Mouse (Mus musculus): ENCODE data around the gene Mier1. TPM values are rescaled to one million over a fixed set of nuclear protein-coding genes. Genes with fewer than 3 reads are reported as not detected.
A peak's percentile ranks its signal among the peaks of the same experiment; 100 is the strongest.

The Mier1 gene
- polyA plus RNA-seq (2016; fragmentation: Nextera tagmentation; extraction: Ambion mirVana), result 52.7 and 60.8 TPM in 2 replicates

DNA sequence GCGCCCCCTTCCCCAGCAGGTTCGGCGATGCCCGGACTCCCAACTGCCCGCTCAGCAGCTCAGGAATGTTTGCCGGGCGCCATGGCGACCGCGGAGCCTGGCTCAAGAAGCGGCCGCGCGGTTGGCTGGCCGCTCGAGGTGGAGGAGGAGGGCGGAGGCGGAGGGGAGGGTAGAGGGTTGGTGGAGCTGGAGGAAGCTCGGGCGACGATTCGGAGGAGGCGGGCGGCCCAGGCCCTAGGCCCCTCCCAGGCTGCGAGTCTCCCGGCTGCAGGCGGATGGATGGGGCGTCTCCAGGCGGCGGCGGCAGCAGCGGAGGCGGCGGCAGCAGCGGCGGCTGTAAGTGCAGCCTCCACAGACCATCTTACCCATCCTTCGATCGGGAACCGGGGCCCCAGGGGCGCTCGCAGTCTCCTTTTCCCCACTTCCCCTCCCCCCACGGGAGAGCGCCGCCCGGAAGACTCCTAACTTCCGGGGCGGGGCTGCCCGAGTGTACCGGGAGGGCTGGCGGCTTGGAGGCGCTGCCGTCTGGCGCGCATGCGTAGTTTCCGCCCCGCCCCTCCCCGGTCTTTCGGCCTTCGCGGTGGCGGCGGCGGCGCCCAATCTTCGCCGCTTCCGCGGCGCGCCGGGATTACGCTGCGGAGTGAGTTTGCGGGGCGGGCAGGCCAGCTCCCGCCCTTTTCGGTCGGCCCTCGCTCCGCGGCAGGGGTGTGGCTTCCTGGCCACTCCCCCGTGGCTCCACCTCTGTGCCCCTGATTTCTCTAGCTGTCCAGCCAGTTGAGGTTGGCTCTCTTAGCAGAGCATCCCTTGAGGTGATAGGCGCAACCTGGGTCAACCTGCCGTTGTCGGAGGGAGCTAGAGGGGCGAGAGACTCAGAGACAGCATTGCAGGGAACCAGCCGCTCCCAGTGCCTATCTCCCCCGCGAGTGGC lies at the start of gene Mier1, which contains the start of gene Wdr78:
Mier1 (plus strand) TSS at position 207 of the 928 bp plus-strand sequence.
Wdr78 (minus strand) TSS at position 372 of the 928 bp plus-strand sequence.
- ATAC-seq (ENCODE audit: insufficient number of reproducible peaks, insufficient read depth, low FRiP score, low TSS enrichment, low read depth), result peak; percentile 99
- Histone ChIP-seq H3K27ac (peak within 1 kb of the TSS; percentile 99), H3K4me2 (peak within 1 kb of the TSS; percentile 79), H3K4me3 (replicated peaks) (peak within 1 kb of the TSS; percentile 79), H3K9ac (replicated peaks) (peak within 1 kb of the TSS; percentile 78), H3K27me3 (no peaks in the 10 kb centered on the region; the same call in 1 of the 2 replicates), H3K9me3 (no peaks in the 10 kb centered on the region), H3K4me1 (replicated peaks) (peaks cover 18% of the 10 kb centered on the region), H3K36me3 (peaks cover 16% of the 10 kb centered on the region; the same call in 1 of the 2 replicates)
- WGBS, result under 1% methylated on average over 89 of the region's 90 CpGs

DNA sequence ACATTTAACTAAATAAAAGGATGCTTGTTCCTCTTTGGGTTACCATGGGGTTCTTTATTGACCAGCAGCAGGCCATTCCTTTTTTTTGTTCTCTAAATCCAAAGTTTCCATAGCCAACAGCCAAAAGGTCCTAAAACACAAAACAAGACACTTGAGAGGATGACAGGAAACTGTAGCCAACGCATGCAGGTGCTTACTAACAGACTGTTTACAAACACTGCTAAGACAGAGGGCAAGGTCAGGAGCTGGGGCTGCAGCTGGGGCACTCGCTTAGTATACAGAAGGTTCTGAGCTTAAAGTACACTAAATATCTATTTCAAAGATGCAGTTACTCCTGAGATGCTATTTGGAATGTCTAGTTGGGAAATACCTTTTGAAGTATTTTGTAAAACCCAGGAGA lies 49.8 kb upstream of the Mier1 start:
- no peak overlapping the region for H3K4me3 ChIP-seq (replicated peaks)
- no peaks in the 10 kb centered on the region for H3K36me3 ChIP-seq
- H3K27ac ChIP-seq, result no peak overlapping the region
- no peak overlapping the region for H3K9ac ChIP-seq (replicated peaks)
- H3K9me3 ChIP-seq, result no peaks in the 10 kb centered on the region
- no peaks in the 10 kb centered on the region for H3K27me3 ChIP-seq
- no peak overlapping the region for H3K4me2 ChIP-seq
- no peak for ATAC-seq (ENCODE audit: insufficient number of reproducible peaks, insufficient read depth, low FRiP score, low TSS enrichment, low read depth)
- 51% methylated on average over 2 of the region's 2 CpGs for WGBS
- no peaks in the 10 kb centered on the region for H3K4me1 ChIP-seq (replicated peaks)

DNA sequence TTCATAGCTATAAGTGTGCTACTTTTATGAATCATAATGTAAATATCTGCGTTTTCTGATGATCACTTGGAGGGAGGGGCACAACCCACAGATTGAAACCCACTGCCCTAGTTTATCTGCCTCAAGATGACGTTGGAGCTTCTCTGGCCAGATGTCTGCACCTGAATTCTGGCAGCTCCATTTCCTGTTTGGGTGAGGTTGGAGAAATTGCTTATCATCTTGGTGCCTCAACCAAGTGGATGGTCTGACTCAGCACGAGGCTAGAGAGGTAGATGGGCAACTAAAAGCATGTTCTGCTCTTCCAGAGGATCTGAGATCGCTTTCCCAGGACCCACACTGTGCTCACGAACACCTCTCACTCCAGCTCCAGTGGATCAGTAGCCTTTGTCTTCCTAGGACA lies 49.2 kb upstream of the Mier1 start:
- no peaks in the 10 kb centered on the region for H3K27me3 ChIP-seq
- no peaks in the 10 kb centered on the region for H3K36me3 ChIP-seq
- H3K4me2 ChIP-seq, result no peak overlapping the region
- H3K9me3 ChIP-seq, result no peaks in the 10 kb centered on the region
- H3K4me1 ChIP-seq (replicated peaks), result no peaks in the 10 kb centered on the region
- WGBS, result 74% methylated on average over 5 of the region's 5 CpGs
- H3K27ac ChIP-seq, result no peak overlapping the region
- no peak overlapping the region for H3K4me3 ChIP-seq (replicated peaks)
- no peak overlapping the region for H3K9ac ChIP-seq (replicated peaks)
- ATAC-seq (ENCODE audit: insufficient number of reproducible peaks, insufficient read depth, low FRiP score, low TSS enrichment, low read depth), result no peak

DNA sequence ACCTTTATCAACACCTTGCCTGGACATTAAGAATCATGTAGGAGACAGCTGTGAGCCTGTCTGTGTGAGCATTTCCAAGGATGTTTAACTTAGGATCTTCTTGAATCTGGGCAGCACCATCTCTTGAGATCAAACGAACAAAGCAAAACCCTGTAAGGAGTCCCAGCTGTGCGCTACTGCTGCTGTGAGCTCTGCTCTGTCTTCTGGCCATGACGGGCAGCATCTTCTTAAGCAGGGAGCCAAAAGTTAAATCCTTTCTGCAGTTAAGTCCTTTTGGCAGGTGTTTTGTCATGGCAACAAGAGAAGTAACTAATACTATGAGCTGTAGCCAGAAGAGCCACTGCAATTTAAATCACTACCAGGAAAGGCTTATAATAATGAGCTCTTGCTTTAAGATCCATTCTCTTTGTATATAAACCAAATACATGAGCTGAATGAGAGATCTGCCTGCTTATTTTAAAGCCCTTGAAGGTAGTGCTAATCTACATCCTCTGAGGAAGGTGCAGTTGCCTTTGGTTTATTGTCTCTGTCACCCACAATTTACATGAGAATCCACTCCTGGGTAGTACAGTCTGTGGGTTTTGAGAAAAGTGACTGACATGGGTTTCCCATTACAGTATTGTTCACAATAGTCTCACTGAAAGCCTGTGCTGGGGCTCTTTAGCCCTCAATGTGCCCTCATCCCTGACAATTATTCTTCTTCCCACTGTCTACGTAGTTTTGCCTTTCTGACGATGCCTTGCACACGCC lies 46.1 kb upstream of the Mier1 start:
- no peak for ATAC-seq (ENCODE audit: insufficient number of reproducible peaks, insufficient read depth, low FRiP score, low TSS enrichment, low read depth)
- no peaks in the 10 kb centered on the region for H3K9me3 ChIP-seq

DNA sequence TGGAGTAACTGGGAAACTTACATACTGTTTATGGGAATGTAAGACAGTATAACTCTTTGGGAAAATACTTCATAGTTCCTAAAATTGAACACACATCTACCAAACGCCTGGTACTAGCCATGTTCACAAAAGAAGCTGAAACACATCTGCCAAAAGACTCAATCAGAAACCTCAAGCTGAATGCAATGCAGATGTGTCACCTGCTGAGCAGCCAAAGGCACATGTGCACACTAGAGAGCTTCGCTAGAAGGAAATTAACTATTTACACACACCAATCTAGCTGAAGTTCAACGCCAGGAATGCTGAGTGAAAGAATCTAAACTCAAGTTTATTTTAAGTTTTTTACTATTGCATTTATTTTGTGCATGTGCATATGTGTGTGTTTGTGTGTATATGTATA lies 43.6 kb upstream of the Mier1 start:
- no peaks in the 10 kb centered on the region for H3K27me3 ChIP-seq
- no peak overlapping the region for H3K27ac ChIP-seq
- H3K4me1 ChIP-seq (replicated peaks), result no peaks in the 10 kb centered on the region
- 38% methylated on average over 3 of the region's 3 CpGs for WGBS
- no peak overlapping the region for H3K4me2 ChIP-seq
- no peaks in the 10 kb centered on the region for H3K9me3 ChIP-seq
- no peaks in the 10 kb centered on the region for H3K36me3 ChIP-seq
- H3K9ac ChIP-seq (replicated peaks), result no peak overlapping the region
- H3K4me3 ChIP-seq (replicated peaks), result no peak overlapping the region
- no peak for ATAC-seq (ENCODE audit: insufficient number of reproducible peaks, insufficient read depth, low FRiP score, low TSS enrichment, low read depth)

More for the DNA sequence above, 46.1 kb upstream of the Mier1 start:
- no peak overlapping the region for H3K4me3 ChIP-seq (replicated peaks)
- H3K27me3 ChIP-seq, result no peaks in the 10 kb centered on the region
- H3K9ac ChIP-seq (replicated peaks), result no peak overlapping the region
- H3K27ac ChIP-seq, result no peak overlapping the region
- no peak overlapping the region for H3K4me2 ChIP-seq
- WGBS, result 80% methylated on average over 6 of the region's 6 CpGs
- H3K4me1 ChIP-seq (replicated peaks), result no peaks in the 10 kb centered on the region
- no peaks in the 10 kb centered on the region for H3K36me3 ChIP-seq

DNA sequence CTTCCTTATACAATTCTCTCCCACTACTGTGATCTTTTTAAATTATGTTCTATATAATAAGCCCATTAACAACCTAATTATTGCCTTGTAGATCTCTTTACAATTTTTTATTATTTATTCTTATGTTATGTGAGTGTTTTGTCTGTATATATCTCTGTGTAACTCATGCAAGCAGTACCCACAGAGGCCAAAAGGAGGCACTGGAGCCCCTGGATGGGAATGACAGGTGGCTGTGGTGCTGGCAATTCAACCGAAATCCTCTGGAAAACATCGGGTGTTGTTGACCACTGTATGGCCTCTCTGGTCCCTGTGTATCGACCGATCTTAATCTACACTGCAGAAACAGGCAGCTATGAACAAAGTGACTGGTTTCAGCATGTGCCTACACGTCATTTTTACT lies 29.0 kb upstream of the Mier1 start:
- Histone ChIP-seq H3K9me3 (no peaks in the 10 kb centered on the region), H3K4me3 (replicated peaks) (no peak overlapping the region), H3K9ac (replicated peaks) (no peak overlapping the region), H3K4me2 (no peak overlapping the region), H3K27me3 (no peaks in the 10 kb centered on the region), H3K36me3 (no peaks in the 10 kb centered on the region), H3K27ac (no peak overlapping the region), H3K4me1 (replicated peaks) (no peaks in the 10 kb centered on the region)
- no peak for ATAC-seq (ENCODE audit: insufficient number of reproducible peaks, insufficient read depth, low FRiP score, low TSS enrichment, low read depth)
- 92% methylated on average over 5 of the region's 5 CpGs for WGBS

DNA sequence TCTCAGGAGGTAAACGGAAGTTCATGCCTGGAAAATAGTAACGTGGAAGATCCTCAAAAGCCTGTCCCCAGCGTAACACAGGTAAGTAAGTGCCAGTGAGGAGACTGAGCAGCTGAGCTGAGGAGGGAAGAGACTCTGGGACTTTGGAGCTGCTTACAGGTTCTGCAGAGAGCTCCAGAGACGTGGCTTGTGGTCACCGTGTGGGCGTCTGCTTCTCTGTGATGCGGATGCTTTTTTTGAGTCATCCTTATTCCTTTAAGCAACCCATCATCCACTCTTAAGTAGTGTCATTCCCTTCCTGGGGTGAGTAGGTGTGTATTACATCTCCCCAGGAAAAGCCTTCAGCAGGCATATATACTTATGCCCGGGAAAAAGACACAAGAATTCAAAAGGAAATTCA lies 18.3 kb upstream of the Mier1 start:
- Histone ChIP-seq H3K27ac (no peak overlapping the region), H3K36me3 (no peaks in the 10 kb centered on the region), H3K4me1 (replicated peaks) (no peaks in the 10 kb centered on the region), H3K4me2 (no peak overlapping the region), H3K9me3 (no peaks in the 10 kb centered on the region), H3K4me3 (replicated peaks) (no peak overlapping the region), H3K27me3 (no peaks in the 10 kb centered on the region), H3K9ac (replicated peaks) (no peak overlapping the region)
- no peak for ATAC-seq (ENCODE audit: insufficient number of reproducible peaks, insufficient read depth, low FRiP score, low TSS enrichment, low read depth)
- WGBS, result 84% methylated on average over 8 of the region's 8 CpGs

DNA sequence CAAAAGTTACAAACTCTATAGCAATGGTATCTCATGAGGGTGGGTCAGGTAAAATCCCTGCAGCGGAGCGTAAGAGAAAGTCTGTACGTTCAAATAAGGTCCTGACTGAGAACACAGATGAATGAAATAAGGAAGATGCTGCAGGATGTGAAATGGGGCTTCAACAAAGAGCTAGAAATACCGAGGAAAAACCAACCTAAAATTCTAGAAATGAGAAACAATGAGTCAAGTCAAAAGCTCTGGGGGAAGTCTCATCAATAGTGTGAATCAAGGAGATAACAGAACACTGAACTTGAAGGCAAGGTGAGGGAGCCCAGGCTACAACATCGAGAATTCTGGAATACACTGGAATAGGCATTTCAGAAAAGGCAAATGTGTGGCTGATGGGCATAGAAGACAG lies 15.7 kb upstream of the Mier1 start:
- no peaks in the 10 kb centered on the region for H3K9me3 ChIP-seq
- no peaks in the 10 kb centered on the region for H3K36me3 ChIP-seq
- H3K4me2 ChIP-seq, result no peak overlapping the region
- H3K4me3 ChIP-seq (replicated peaks), result no peak overlapping the region
- no peaks in the 10 kb centered on the region for H3K27me3 ChIP-seq
- WGBS, result 86% methylated on average over 5 of the region's 5 CpGs
- no peak overlapping the region for H3K9ac ChIP-seq (replicated peaks)
- no peak overlapping the region for H3K27ac ChIP-seq
- H3K4me1 ChIP-seq (replicated peaks), result no peaks in the 10 kb centered on the region
- ATAC-seq (ENCODE audit: insufficient number of reproducible peaks, insufficient read depth, low FRiP score, low TSS enrichment, low read depth), result no peak

DNA sequence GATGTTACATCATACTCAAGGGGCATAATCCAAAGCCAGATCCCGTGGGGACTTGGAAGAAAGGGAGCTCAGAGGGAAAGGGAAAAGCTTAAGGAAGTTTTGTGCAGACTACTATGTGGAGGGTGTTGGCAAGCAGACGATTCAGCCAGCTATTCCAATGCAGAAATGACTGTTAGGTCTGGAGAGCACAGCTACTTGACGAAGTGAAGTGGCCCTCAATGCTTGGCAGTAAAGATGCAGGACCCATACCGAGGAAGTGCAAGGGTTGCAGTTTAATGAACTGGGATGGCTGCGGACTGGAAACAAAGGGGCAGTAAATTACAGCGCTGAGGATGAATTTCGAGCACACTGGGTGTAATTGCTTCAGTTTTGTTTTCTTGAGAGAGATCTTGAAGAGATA lies 1.5 kb upstream of the Mier1 start:
- Histone ChIP-seq H3K4me3 (replicated peaks) (peak overlapping the region; percentile 79), H3K36me3 (peaks cover 19% of the 10 kb centered on the region), H3K27me3 (no peaks in the 10 kb centered on the region; the same call in 1 of the 2 replicates), H3K4me2 (peak overlapping the region; percentile 79), H3K27ac (no peak overlapping the region), H3K9me3 (no peaks in the 10 kb centered on the region), H3K9ac (replicated peaks) (peak overlapping the region; percentile 78; the same call in 1 of the 2 replicates), H3K4me1 (replicated peaks) (peaks cover 18% of the 10 kb centered on the region)
- ATAC-seq (ENCODE audit: insufficient number of reproducible peaks, insufficient read depth, low FRiP score, low TSS enrichment, low read depth), result no peak
- WGBS, result 38% methylated on average over 7 of the region's 7 CpGs

DNA sequence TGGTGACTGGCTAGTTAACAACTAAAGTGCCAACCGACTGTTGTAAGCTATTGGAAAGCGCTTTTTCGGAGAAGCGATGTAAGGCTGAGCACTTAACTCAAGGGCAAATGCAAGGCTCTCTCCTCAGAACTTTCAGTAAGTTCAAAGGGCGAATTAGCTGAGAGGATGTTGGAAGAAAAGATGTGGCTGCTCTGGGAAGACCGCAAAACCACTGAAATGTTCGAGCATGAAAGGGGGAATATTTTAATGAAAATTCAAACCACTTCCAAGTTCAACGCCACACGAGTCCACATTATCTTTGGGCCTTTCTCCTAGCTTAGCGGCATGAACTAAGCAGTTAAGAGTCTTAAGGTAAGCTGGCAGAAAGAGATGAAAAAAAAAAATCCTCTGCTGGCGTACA lies 788 bp upstream of the Mier1 start:
- Histone ChIP-seq H3K4me1 (replicated peaks) (peaks cover 18% of the 10 kb centered on the region), H3K36me3 (peaks cover 16% of the 10 kb centered on the region; the same call in 1 of the 2 replicates), H3K4me3 (replicated peaks) (peak overlapping the region; percentile 79), H3K4me2 (peak overlapping the region; percentile 79), H3K9ac (replicated peaks) (peak overlapping the region; percentile 78), H3K27me3 (no peaks in the 10 kb centered on the region; the same call in 1 of the 2 replicates), H3K27ac (peak overlapping the region; percentile 99), H3K9me3 (no peaks in the 10 kb centered on the region)
- ATAC-seq (ENCODE audit: insufficient number of reproducible peaks, insufficient read depth, low FRiP score, low TSS enrichment, low read depth), result no peak
- WGBS, result 7% methylated on average over 11 of the region's 11 CpGs

DNA sequence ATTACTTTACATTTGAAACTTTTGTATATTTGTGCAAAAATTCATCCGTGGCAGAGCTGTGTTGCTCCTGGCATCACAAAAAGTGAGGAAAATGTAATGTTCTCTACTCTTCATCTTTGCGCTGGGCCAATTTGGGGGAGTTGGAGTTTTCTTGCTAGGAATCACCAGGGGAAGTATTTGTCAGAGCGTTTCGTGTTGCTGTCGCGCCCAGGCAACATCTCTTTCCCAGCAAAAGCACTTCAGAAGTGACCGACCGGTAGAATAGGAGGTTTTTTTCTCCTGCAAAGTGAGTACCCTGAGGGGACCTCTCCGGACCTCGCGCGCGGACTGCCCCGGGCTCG lies 4.7 kb downstream of the Mier1 start:
- ATAC-seq (ENCODE audit: insufficient number of reproducible peaks, insufficient read depth, low FRiP score, low TSS enrichment, low read depth), result no peak
- Histone ChIP-seq H3K36me3 (peaks cover 9% of the 10 kb centered on the region; the same call in 1 of the 2 replicates), H3K4me1 (replicated peaks) (peaks cover 22% of the 10 kb centered on the region), H3K4me3 (replicated peaks) (peak overlapping the region; percentile 89), H3K9ac (replicated peaks) (peak overlapping the region; percentile 95), H3K4me2 (peak overlapping the region; percentile 72), H3K9me3 (no peaks in the 10 kb centered on the region), H3K27me3 (no peaks in the 10 kb centered on the region; the same call in 1 of the 2 replicates), H3K27ac (peak overlapping the region; percentile 97)
- WGBS, result 1% methylated on average over 15 of the region's 15 CpGs

Data from limb, embryonic 12.5 days (tissue).